Mouse (Mus musculus): ENCODE measurements around the gene Diras2.

DNA sequence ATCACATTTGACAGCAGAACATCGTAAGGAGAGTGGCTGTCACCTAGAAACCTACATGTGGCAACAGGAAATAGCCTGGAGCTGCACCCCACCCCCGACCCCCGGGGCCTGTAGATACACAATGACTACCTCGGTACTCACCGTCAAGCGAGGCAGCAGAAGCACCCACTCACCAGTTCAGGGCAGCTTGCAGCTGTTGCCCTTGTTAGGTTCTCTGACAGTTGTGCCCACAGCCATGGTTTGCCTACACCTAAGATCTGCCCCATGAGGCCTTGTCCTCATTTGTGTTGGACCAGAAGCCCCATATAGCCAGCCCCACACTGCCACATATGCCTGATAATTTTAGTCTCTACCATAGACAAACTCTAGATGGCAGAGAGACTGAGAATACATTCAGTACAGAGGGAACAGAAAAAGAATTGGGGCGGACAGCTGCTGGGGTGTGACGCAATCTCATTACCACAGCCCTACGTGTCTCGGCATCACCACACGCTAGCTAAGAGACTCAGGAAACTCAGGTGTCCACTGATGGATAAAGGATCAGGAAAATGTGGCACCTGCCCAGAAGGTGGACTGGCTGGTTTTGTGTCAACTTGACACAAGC, 54.0 kb downstream of the Diras2 start:
- TF ChIP-seq CTCF (IDR thresholded peaks at IDR 0.05; ENCODE audit: insufficient read depth, low read length) (no peak), POLR2A (IDR thresholded peaks at IDR 0.05; ENCODE audit: borderline replicate concordance, extremely low read depth, low read depth, low read length) (no peak)

Measured in lung, adult 2 months (tissue).